Mouse (Mus musculus) bone marrow macrophage, adult 2 months (primary cell): ENCODE measurements around the gene 1700010B08Rik.

Source experiments
- CTCF ChIP-seq: IDR thresholded peaks from 2 replicates; pipeline ENCODE4 v1.5.1; 2012; ENCODE audit warnings: low read depth, mild to moderate bottlenecking, low read length, moderate library complexity
- POLR2A ChIP-seq: IDR thresholded peaks from 2 replicates; pipeline ENCODE4 v1.6.1; 2012; ENCODE audit warnings: mild to moderate bottlenecking, low read depth, low read length, borderline replicate concordance

GRCm38 (mm10) chr2:173757624-173758155 lies 38.5 kb downstream of the 1700010B08Rik start:
- TF ChIP-seq CTCF, result no peak
- no peak for TF ChIP-seq POLR2A
